Comparison of ENCODE assay signal across 11 mouse cellular contexts in genomic region chr17:45700496-45701235, GRCm38 (mm10). TPM values are rescaled to one million over a fixed set of nuclear protein-coding genes. Genes with fewer than 3 reads are reported as not detected.
DNase-seq lines count a peak whose midpoint lies in the region; ATAC-seq and TF ChIP-seq lines count a peak whose summit lies in the region.
"Had no signal": no experiment of that assay in that cellular context is flagged by ENCODE, and none has a peak within 500 bp of the region (broad histone marks: within the 10 kb centered on the region; RNA-seq: fewer than 3 reads in every experiment).

No protein-coding gene starts in this region.

- peak; percentile 97 for DNase-seq in heart, adult 11 months
- no peak for DNase-seq in heart, postnatal 25 days (ENCODE audit: low spot score)
- DNase-seq in lung, adult 2 months: peak; percentile 51
- DNase-seq in adrenal gland, adult 8-10 months: no peak
- DNase-seq in thymus, postnatal 14 days: no peak
- no peak for DNase-seq in cerebellum, adult 9-11 months

- intact Hi-C loops in heart, postnatal 25 days (cut with DNase I): no loop called here

- no peak for ATAC-seq in embryonic facial prominence, embryonic 13.5 days (ENCODE audit: insufficient number of reproducible peaks, insufficient read depth, low FRiP score, low TSS enrichment, low read depth)
- 0 out of 2 replicates have a peak, but pooled peaks have one; percentile 32 for ATAC-seq in heart, embryonic 15.5 days (replicated peaks; ENCODE audit: insufficient number of reproducible peaks, insufficient read depth, low FRiP score, low read depth)
- ATAC-seq: Patski had no signal

- H3K4me2 ChIP-seq in embryonic facial prominence, embryonic 13.5 days: no peak overlapping the region
- H3K4me2 ChIP-seq in heart, embryonic 15.5 days: peak overlapping the region; percentile 17; the same call in 1 of the 2 replicates
- H3K4me2 ChIP-seq: hindbrain, embryonic 15.5 days; limb, embryonic 13.5 days had no signal

- H3K4me1 ChIP-seq in embryonic facial prominence, embryonic 13.5 days: peaks cover 17% of the 10 kb centered on the region; the same call in 1 of the 2 replicates
- H3K4me1 ChIP-seq in heart, embryonic 15.5 days (replicated peaks): peaks cover 25% of the 10 kb centered on the region
- peaks cover 13% of the 10 kb centered on the region for H3K4me1 ChIP-seq in lung, adult 2 months (ENCODE audit: control insufficient read depth, insufficient read depth, low read length)
- H3K4me1 ChIP-seq: hindbrain, embryonic 15.5 days had no signal

- H3K9me3 ChIP-seq in embryonic facial prominence, embryonic 13.5 days: no peaks in the 10 kb centered on the region
- no peaks in the 10 kb centered on the region for H3K9me3 ChIP-seq in heart, embryonic 15.5 days (replicated peaks)
- H3K9me3 ChIP-seq: hindbrain, embryonic 15.5 days; limb, embryonic 13.5 days had no signal

- H3K9ac ChIP-seq in embryonic facial prominence, embryonic 13.5 days: 0 out of 2 replicates have a peak overlapping the region, but pooled peaks have one; percentile 40
- no peak overlapping the region for H3K9ac ChIP-seq in heart, embryonic 15.5 days
- H3K9ac ChIP-seq: hindbrain, embryonic 15.5 days; limb, embryonic 13.5 days had no signal

- H3K27me3 ChIP-seq in embryonic facial prominence, embryonic 13.5 days: no peaks in the 10 kb centered on the region
- no peaks in the 10 kb centered on the region for H3K27me3 ChIP-seq in heart, embryonic 15.5 days
- H3K27me3 ChIP-seq: hindbrain, embryonic 15.5 days; limb, embryonic 13.5 days; Patski had no signal

- no peak for TF ChIP-seq CTCF in lung, adult 2 months (IDR thresholded peaks at IDR 0.05; ENCODE audit: insufficient read depth, low read length)

- H3K36me3 ChIP-seq in embryonic facial prominence, embryonic 13.5 days: peaks cover 32% of the 10 kb centered on the region
- H3K36me3 ChIP-seq in heart, embryonic 15.5 days: peaks cover 7% of the 10 kb centered on the region

- H3K27ac ChIP-seq in embryonic facial prominence, embryonic 13.5 days: peak overlapping the region; percentile 34; the same call in 1 of the 2 replicates
- H3K27ac ChIP-seq in heart, embryonic 15.5 days: peak overlapping the region; percentile 52
- H3K27ac ChIP-seq: hindbrain, embryonic 15.5 days; limb, embryonic 13.5 days had no signal

- no peak for TF ChIP-seq POLR2A in lung, adult 2 months (IDR thresholded peaks at IDR 0.05; ENCODE audit: borderline replicate concordance, extremely low read depth, low read depth, low read length)

- no peak overlapping the region for H3K4me3 ChIP-seq in embryonic facial prominence, embryonic 13.5 days
- H3K4me3 ChIP-seq in heart, embryonic 15.5 days: no peak overlapping the region
- H3K4me3 ChIP-seq in lung, adult 2 months (replicated peaks; ENCODE audit: extremely low read depth, low read depth, low read length): no peak overlapping the region
- H3K4me3 ChIP-seq: hindbrain, embryonic 15.5 days; limb, embryonic 13.5 days had no signal

- 54% methylated on average over 9 of the region's 16 CpGs for WGBS in embryonic facial prominence, embryonic 13.5 days
- 30% methylated on average over 11 of the region's 16 CpGs for WGBS in heart, embryonic 15.5 days
- 54% methylated on average over 10 of the region's 16 CpGs for WGBS in lung, adult 2 months

RNA-seq across cellular contexts. Expression of gene Tmem63b, which starts 14.0 kb away (rescaled TPM):
- 10 to 100 TPM; 83.5 to 86.1 TPM for total RNA-seq in heart, postnatal 25 days (2021)
- polyA plus RNA-seq in embryonic facial prominence, embryonic 13.5 days (2015; fragmentation: Nextera tagmentation; extraction: Ambion mirVana): 38.0 and 42.4 TPM in 2 replicates
- 35.1 and 42.4 TPM in 2 replicates for polyA plus RNA-seq in heart, embryonic 15.5 days (2015; fragmentation: Nextera tagmentation; extraction: Ambion mirVana)
- polyA plus RNA-seq in lung, adult 2 months (2012; rRNA removed): 163 and 173 TPM in 2 replicates
- total RNA-seq in adrenal gland, adult 8-10 months (2022): 10 to 100 TPM; 38.2 to 75.2 (median 53.9) TPM

RNA-seq across cellular contexts. Expression of gene Mrpl14, which starts 14.5 kb away (rescaled TPM):
- 100 to 1,000 TPM; 132 to 139 TPM for total RNA-seq in heart, postnatal 25 days (2021)
- 146 and 152 TPM in 2 replicates for polyA plus RNA-seq in embryonic facial prominence, embryonic 13.5 days (2015; fragmentation: Nextera tagmentation; extraction: Ambion mirVana)
- polyA plus RNA-seq in heart, embryonic 15.5 days (2015; fragmentation: Nextera tagmentation; extraction: Ambion mirVana): 124 and 133 TPM in 2 replicates
- 131 and 171 TPM in 2 replicates for polyA plus RNA-seq in lung, adult 2 months (2012; rRNA removed)
- 100 to 1,000 TPM; 109 to 120 (median 112) TPM for total RNA-seq in adrenal gland, adult 8-10 months (2022)

RNA-seq across cellular contexts. Expression of gene 1600014C23Rik, which starts 33.0 kb away (rescaled TPM):
- under 1 TPM; 0.55 to 0.75 TPM for total RNA-seq in heart, postnatal 25 days (2021)
- polyA plus RNA-seq in embryonic facial prominence, embryonic 13.5 days (2015; fragmentation: Nextera tagmentation; extraction: Ambion mirVana): not detected in 2 replicates
- 0.60 and 0.98 TPM in 2 replicates for polyA plus RNA-seq in heart, embryonic 15.5 days (2015; fragmentation: Nextera tagmentation; extraction: Ambion mirVana)
- polyA plus RNA-seq in lung, adult 2 months (2012; rRNA removed): not detected in 2 replicates
- not detected for total RNA-seq in adrenal gland, adult 8-10 months (2022)
- polyA plus RNA-seq: limb, embryonic 13.5 days; Patski had no signal

RNA-seq across cellular contexts. Expression of gene Capn11, which starts 41.5 kb away (rescaled TPM):
- not detected for total RNA-seq in heart, postnatal 25 days (2021)
- 0.63 and 0.84 TPM in 2 replicates for polyA plus RNA-seq in embryonic facial prominence, embryonic 13.5 days (2015; fragmentation: Nextera tagmentation; extraction: Ambion mirVana)
- polyA plus RNA-seq in heart, embryonic 15.5 days (2015; fragmentation: Nextera tagmentation; extraction: Ambion mirVana): 0.26 and 0.39 TPM in 2 replicates
- not detected in 2 replicates for polyA plus RNA-seq in lung, adult 2 months (2012; rRNA removed)
- under 1 TPM in 1 of 4 experiments, not detected in 3; 0.89 TPM for total RNA-seq in adrenal gland, adult 8-10 months (2022)
- polyA plus RNA-seq: Patski had no signal

Comparison
In these comparisons a context has a peak if more than half of its experiments do, and no peak if none do; other contexts are left out.
1. DNase-seq: peak in heart, adult 11 months (single experiment) and lung, adult 2 months (single experiment); none in heart, postnatal 25 days (single experiment), adrenal gland, adult 8-10 months (single experiment), thymus, postnatal 14 days (single experiment) and cerebellum, adult 9-11 months (single experiment).